Mouse (Mus musculus) thymus, postnatal 36 days (tissue): ENCODE data around the gene Nostrin.
A peak's percentile ranks its signal among the peaks of the same experiment; 100 is the strongest.

ENCODE experiments used
- DNase-seq, 2 experiments: peaks; one replicate each; pipeline ENCODE4 v3.0.0; 2022; ENCODE audit warnings: mixed read lengths in 2 of 2

The Nostrin gene

GRCm38 (mm10) chr2:69205791-69206351, 70.3 kb downstream of the Nostrin start, which contains the start of gene Spc25:
TSS of gene Spc25 (minus strand) at chr2:69206194.
- DNase-seq = peak; percentile 85 to 91

DNA sequence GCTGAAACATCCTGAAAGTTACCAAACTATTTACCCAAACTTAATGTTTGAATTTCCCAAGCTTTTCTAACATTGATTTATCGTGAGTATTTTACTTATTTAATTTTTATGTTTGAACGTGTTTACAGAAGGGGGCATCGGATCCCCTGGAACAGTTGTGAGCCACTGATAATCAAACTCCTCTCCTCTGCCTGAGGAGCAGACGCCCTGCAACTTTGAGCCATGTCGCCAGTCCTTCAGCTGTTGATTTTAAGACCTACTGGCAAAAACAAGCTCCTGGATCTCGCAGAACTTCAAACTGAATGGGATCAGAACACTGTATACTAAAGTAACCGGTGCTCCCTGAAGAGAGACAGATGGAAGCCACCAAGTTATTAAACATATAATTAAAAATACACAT, 70.9 kb downstream of the Nostrin start:
- DNase-seq = no peak

DNA sequence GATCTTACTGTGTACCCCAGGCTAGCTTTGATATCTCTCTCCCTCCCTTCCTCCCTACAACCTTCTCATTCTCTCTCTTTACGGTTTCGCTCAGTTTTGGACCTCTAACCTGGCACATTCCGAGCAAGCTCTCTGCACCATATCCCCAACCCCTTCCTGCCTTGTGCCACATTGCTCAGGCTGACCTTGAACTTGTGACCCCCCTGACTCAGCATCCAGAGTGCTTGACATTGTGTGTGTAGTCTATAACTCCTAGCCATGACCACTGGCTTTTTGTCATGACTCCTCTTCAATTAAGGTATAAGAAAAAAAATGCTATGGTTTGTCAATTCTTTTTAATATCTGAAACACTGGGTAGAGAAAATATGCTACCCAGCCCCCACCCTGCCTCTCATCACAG, 74.1 kb downstream of the Nostrin start:
- no peak for DNase-seq

GRCm38 (mm10) chr2:69210773-69211172, 75.2 kb downstream of the Nostrin start, which contains the start of gene G6pc2:
TSS of gene G6pc2 (plus strand) at chr2:69211073.
- DNase-seq = no peak

DNA sequence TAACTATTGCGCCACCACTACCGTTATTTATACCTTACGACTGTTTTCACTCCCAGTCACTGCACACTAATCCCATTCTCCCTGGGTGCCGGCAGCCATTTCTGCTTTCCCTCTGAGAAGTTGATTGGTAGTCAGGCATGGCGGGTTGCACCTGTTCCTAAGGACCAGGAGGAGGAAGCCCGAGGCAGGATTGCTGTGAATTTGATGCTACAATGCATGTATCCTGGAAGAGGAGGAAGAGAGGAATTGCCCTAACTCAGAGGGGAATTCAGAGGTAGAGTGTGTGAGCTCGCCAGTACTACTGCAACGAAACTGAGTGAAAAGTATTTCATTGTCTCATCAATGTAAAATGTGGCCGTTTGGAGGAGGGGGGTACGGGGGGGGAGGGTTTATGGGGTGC, 77.1 kb downstream of the Nostrin start:
- no peak for DNase-seq

DNA sequence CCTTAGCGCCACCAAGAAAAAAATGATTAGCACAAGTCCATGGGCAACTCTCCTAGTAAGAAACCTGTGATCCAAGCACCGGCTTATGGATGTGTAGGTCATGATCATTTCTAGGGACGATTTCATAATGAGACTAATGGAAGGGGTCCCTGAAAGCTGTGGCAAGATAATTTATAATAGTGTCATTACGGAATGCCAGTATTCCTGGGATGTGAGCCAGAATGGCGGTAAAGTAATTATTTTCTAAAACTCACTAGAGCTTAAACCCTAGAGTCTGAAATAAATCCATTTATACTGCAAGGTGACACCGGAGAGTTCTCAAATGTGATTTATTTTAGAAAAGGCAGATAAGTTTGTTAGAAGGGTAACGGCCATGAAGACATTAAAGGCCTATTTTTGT, 79.6 kb downstream of the Nostrin start:
- no peak for DNase-seq

- DNase-seq = no peak
Observed at GRCm38 (mm10) chr2:69221868-69222416, 86.3 kb downstream of the Nostrin start.

- no peak for DNase-seq
Observed at GRCm38 (mm10) chr2:69222815-69223214, 87.2 kb downstream of the Nostrin start.

GRCm38 (mm10) chr2:69224724-69225123, 89.1 kb downstream of the Nostrin start:
- no peak for DNase-seq

DNA sequence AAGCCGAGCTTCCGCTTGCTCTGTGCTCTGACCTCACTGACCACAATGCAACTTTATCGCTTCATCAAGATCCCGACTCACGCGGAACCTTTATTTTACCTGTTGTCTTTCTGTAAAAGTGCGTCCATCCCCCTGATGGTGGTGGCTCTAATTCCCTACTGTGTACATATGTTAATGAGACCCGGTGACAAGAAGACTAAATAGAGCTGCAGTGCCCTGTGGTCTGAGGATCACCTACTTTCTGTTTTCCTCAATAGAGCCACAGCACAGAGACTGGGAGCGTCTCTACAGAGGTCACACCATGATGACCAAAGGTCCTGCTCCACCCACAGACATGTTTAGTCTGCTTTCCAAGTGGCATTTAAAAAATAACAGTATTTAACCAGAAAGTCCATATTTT, 91.3 kb downstream of the Nostrin start:
- DNase-seq = no peak

DNA sequence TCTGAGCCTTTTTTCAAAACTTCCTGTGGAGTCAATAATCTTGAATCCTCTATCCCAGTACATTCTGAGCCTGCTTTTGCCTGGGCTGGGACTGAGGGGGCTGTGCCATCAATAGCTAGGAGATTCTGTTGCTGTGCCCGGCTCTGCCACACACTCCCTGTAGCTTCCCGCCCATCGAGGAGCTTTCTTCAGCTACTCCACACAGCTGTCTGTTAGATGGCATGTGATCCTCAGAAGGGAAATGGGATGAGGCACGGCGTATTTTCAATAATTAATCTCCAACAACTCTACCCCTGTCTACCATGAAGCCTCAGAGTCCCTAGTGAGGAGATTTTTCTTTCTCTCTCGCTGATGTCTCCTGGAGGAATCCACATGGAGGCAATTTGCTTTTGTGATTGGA, 93.0 kb downstream of the Nostrin start:
- no peak for DNase-seq

GRCm38 (mm10) chr2:69230137-69230536, 94.5 kb downstream of the Nostrin start:
- DNase-seq = no peak

DNA sequence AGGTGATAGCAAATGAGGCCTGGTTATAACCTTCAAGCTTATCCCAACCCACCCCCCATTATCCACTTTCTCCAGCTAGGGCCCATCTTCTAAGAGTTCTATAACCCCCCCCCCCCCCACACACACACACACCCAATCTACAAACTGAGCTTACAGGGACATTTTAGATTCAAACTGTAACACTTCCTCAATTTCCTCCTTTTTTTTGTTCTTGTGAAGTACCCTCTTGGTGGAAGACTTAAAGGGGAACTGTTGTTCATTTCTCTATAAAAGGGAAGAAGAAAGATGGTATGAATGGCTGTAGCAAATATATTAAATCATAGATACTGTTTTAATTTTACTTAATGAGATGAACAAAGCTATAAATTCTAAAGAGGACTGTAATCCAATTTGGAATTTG, 96.5 kb downstream of the Nostrin start:
- no peak for DNase-seq

DNA sequence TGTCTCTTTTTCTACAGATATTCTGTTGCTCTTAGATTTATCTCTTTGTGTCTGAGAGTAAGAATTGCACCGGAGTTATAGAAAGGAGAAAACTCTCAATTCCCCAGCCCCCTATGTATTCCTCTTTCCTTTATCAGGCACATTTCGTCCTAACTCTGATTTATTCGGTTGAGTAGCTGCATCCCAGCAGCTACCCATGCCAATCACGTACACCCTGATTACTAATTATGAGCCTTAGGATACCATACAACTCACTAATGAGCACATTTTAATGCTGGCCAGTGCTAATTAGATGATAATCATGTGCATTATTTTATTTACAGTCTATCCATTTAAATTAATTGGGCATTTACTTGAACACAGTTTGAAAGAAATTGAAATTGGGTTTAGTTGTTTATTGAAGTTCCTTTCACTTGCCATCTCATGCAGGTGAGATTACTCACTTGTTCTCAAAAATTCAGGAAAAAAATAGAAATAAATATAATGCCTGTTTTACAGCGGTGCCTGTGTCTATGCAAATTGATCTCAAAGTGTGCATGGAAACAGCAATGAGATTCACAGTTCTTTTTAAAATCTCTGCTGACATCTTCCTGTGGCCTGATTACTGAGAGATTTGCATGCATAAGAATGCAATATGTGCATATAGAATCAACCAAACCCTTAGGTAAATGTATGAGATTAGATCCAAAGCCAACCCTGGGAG, 99.5 kb downstream of the Nostrin start:
- no peak for DNase-seq
